Mouse (Mus musculus) lung, postnatal 10 days (tissue): ENCODE measurements around the gene Gm14137.

Source experiments
- DNase-seq: peaks from one replicate; pipeline ENCODE4 v3.0.0; 2021

Gm14137 gene

DNA sequence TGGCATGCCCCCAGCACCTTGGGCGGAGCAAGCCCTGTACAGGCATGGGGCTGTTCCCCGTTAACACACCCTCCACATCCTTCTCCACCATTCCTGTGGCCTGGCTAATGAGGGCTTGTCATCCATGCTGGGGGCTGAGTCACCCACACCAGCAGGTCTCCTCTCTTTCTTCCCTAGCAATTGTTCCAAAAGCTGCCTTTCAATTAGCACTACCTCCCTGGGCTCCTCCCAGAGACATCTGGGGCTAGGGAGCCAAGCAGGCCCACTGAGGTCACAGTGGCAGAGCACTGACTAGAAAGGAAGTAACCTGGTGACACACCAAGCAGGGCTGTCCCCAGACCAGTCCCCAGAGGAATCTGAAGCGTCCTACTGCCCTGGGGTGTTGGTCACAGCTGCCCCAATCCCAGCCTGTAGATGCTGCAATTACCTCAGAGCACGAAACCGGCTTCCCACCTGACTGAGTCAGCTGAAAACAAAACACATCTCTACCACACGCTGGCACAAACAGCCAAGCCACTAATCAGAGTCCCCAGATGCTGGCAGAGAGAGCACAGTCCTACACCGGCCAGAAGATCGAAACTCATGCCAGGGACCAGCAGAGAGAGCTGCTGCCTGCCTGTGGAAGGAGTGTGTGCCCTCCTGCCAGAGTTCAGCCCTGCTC, at the start of gene Gm14137:
Gm14137 (plus strand) TSS at position 519 of the 661 bp plus-strand sequence.
- DNase-seq, result no peak

GRCm38 (mm10) chr2:119136346-119136898, 37.9 kb upstream of the Gm14137 start:
- DNase-seq, result no peak

GRCm38 (mm10) chr2:119145199-119145598, 29.1 kb upstream of the Gm14137 start:
- peak; percentile 19 for DNase-seq

DNA sequence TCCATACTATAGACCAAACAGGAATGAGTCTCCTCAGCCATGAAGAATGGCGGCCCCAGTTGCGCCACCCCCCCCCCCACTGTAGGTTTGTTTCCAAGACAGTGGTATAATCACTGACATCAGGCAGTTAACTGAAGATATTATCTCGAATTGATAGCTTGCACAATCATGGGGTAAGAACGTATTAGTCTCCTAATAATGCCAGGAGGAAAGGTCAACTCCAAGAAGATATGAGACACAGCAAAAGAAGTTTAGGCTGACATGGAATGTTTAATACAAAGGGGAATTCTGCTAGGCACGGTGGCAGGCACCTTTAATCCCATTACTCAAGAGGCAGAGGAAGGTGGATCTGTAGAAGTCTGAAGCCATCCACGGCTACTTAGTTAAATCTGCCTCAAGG, 27.9 kb upstream of the Gm14137 start:
- no peak for DNase-seq

DNA sequence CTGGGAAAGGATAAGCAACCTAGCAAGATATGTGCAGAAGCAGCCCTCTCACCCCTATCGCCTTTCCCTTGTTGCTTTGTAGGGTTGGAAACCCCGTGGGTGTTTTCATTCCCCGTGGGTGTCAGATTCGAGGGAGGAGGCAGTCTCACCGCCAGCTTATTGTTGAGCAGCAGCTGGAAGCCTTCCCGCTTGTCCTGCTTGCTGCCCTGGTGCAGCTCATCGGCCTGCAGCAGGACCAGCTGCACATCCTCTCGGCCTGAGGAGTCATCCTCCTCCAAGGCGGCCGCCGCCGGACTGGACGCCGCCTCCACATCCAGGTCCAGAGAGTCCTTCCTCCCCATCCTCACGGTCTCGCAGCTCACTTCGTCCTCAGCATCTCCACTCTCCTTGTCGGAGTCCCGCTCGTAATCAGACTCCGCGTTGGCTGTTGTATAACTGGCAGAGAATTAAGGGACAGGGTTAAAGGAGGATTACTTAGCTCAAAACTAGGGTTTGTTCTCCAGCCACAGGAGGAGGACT, 27.1 kb upstream of the Gm14137 start:
- no peak for DNase-seq

DNA sequence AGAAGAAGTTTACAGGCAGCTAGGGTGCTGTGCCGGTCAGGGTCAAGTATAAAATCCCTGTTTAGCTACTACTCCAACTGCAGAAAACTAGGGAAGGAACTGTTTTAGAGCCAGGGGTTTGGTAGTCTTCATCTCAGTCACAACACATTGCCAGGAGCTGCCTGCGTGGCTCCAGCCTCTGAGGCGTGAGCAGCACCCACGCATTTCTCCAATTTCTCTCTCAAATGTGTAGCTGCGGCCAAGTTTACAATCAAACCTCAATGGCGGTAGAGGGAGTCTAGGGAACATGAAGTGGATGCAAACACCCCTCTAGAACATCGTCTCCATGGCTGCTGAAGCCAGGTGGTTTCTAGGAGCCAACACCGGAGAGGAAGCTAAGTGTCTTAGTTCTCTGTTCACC, 26.5 kb upstream of the Gm14137 start:
- no peak for DNase-seq

DNA sequence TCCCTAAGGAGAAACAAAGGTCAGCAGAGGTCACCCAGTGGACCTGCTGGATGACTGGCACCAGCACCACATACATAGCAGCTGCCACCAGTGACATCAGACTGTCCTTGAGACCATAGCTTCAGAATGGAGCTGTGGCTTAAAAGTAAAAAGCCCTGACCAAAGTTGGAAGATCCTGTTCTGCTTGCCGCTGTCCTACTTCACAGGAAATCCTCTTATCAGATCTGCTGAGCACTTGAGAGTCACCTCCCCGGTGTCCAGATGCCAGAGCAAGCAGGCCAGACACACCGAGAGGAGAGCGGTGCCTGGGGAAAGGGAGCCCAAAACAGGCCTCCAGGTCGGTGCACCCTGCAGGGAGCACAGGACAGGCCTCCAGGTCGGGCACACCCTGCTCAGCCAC, 22.1 kb upstream of the Gm14137 start:
- DNase-seq, result no peak

DNA sequence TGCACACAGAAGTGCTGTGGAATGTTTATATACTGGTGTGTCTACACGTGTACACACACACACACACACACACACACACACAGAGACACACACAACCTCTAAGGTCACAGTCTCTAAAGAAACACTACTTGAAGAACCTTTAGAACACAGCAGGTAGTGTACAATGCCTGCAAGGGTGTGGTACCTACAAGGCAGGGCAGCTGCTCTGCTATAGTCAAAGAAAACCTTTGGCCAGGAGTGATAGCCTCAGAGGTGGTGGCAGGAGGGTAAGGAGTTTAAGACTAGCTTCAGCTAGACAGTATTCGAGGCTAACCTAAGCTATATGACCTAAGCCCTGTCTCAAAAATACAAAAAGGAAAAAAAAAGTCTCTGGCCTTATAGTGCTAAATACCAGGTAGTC, 19.6 kb upstream of the Gm14137 start:
- DNase-seq, result no peak

GRCm38 (mm10) chr2:119155388-119155787, 18.9 kb upstream of the Gm14137 start:
- no peak for DNase-seq

- no peak for DNase-seq
Measured at GRCm38 (mm10) chr2:119156081-119156680, 18.1 kb upstream of the Gm14137 start.

- peak; percentile 97 for DNase-seq
Measured at GRCm38 (mm10) chr2:119156681-119157572, 17.4 kb upstream of the Gm14137 start, which contains the start of gene Rmdn3. Gene Rmdn3, minus strand, starts transcription at chr2:119157034.

- DNase-seq, result no peak
Measured at GRCm38 (mm10) chr2:119157836-119158235, 16.5 kb upstream of the Gm14137 start.

DNA sequence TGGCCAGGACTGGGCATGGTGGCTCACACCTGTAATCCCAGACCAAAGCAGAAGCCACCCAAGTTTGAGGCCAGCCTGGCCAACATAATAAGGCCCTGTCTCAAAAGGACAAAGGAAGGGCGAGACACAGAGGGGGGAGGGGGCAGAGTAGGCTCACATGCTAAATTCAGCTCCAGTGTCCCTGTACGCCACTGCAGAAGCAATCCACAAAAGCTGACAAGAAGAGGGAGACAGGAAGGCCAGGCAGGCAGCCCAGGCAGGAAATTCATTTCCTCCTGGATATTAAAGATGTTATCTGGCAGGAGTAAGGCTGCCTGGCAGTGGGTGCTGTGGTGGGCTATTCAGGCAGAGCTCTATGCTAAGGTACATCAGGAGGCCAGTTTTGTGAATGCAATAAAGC, 13.1 kb upstream of the Gm14137 start:
- DNase-seq, result peak; percentile 79

- no peak for DNase-seq
Measured at GRCm38 (mm10) chr2:119163135-119163534, 11.2 kb upstream of the Gm14137 start.

DNA sequence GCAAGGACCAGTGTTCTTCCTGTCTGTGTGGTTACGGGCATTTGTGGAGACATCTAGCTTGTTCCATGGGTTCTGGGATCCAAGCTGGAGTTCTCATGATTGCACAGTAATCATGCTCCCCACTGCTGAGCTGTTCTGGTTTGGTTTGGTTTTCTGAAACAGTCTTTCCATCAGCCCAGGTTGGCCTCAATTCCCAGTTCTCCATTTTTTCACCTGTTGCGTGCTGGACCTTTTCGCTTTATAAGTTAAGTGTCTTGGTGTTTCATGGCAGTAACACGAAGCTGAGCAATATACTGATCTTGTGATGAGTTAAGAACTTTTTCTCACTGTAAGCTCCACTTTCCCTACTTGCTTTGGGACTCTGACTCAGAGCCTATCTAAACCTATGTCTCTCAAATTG, 10.3 kb upstream of the Gm14137 start:
- no peak for DNase-seq

GRCm38 (mm10) chr2:119165401-119165800, 8.9 kb upstream of the Gm14137 start:
- no peak for DNase-seq

GRCm38 (mm10) chr2:119166901-119167865, 7.1 kb upstream of the Gm14137 start, which contains the start of gene Gchfr:
Gene Gchfr, plus strand, starts transcription at chr2:119167773.
- peak; percentile 80 for DNase-seq

- DNase-seq, result no peak
Measured at GRCm38 (mm10) chr2:119167866-119168256, 6.4 kb upstream of the Gm14137 start.

- DNase-seq, result no peak
Measured at GRCm38 (mm10) chr2:119170282-119170681, 4.0 kb upstream of the Gm14137 start.

GRCm38 (mm10) chr2:119171574-119171973, 2.7 kb upstream of the Gm14137 start:
- DNase-seq, result peak; percentile 17

- DNase-seq, result no peak
Measured at GRCm38 (mm10) chr2:119172446-119172845, 1.9 kb upstream of the Gm14137 start.
